Mouse (Mus musculus) small intestine, adult 2 months (tissue): ENCODE measurements around the gene Mlc1.

ENCODE experiments used
- CTCF ChIP-seq: fragments of 200-500 bp; IDR thresholded peaks from 2 replicates; pipeline ENCODE4 v1.5.1; 2012; ENCODE audit warnings: low read depth, mild to moderate bottlenecking, control low read depth, inconsistent platforms, low read length, moderate library complexity, mixed read lengths; ENCODE audit not compliant: insufficient replicate concordance, insufficient read length; ENCODE audit errors: extremely low read depth
- POLR2A ChIP-seq: fragments of 200-500 bp; IDR thresholded peaks from 2 replicates; pipeline ENCODE4 v1.6.1; 2012; ENCODE audit warnings: low read depth, mild to moderate bottlenecking, control low read depth, inconsistent platforms, low read length, moderate library complexity

- TF ChIP-seq POLR2A (no peak), CTCF (no peak)
Measured at GRCm38 (mm10) chr15:88964070-88964578, 14.7 kb downstream of the Mlc1 start.
